Mouse (Mus musculus): ENCODE data around the gene Kxd1. TPM values are rescaled to one million over a fixed set of nuclear protein-coding genes. Genes with fewer than 3 reads are reported as not detected.

Gene Kxd1
- polyA plus RNA-seq, 1 experiment from 2014 or later: 44.5 TPM

- Histone ChIP-seq H3K27me3 (no peaks in the 10 kb centered on the region), H3K9me3 (no peaks in the 10 kb centered on the region), H3K9ac (replicated peaks) (no peak overlapping the region), H3K4me1 (replicated peaks) (peaks cover 23% of the 10 kb centered on the region; the same call in 1 of the 2 replicates), H3K4me3 (replicated peaks) (no peak overlapping the region), H3K27ac (no peak overlapping the region), H3K36me3 (0 out of 2 replicates have a peak, but pooled peaks cover 3% of the 10 kb centered on the region), H3K4me2 (replicated peaks) (no peak overlapping the region)
- WGBS: 87% methylated on average over 4 of the region's 4 CpGs
- ATAC-seq: no peak
Measured at GRCm38 (mm10) chr8:70561357-70561756, 33.6 kb upstream of the Kxd1 start.

- Histone ChIP-seq H3K36me3 (0 out of 2 replicates have a peak, but pooled peaks cover 3% of the 10 kb centered on the region), H3K27ac (no peak overlapping the region), H3K4me3 (replicated peaks) (no peak overlapping the region), H3K27me3 (no peaks in the 10 kb centered on the region), H3K4me1 (replicated peaks) (peaks cover 19% of the 10 kb centered on the region; the same call in 1 of the 2 replicates), H3K9me3 (no peaks in the 10 kb centered on the region), H3K4me2 (replicated peaks) (no peak overlapping the region), H3K9ac (replicated peaks) (no peak overlapping the region)
- no peak for ATAC-seq
- WGBS: 65% methylated on average over 3 of the region's 3 CpGs
Measured at GRCm38 (mm10) chr8:70560564-70560963, 32.8 kb upstream of the Kxd1 start.

GRCm38 (mm10) chr8:70560096-70560495, 32.3 kb upstream of the Kxd1 start:
- H3K9me3 ChIP-seq: no peaks in the 10 kb centered on the region
- ATAC-seq: no peak
- 82% methylated on average over 2 of the region's 2 CpGs for WGBS
- no peaks in the 10 kb centered on the region for H3K27me3 ChIP-seq
- H3K4me3 ChIP-seq (replicated peaks): no peak overlapping the region
- H3K27ac ChIP-seq: no peak overlapping the region
- no peak overlapping the region for H3K4me2 ChIP-seq (replicated peaks)
- no peaks in the 10 kb centered on the region for H3K36me3 ChIP-seq
- H3K9ac ChIP-seq (replicated peaks): no peak overlapping the region
- peaks cover 14% of the 10 kb centered on the region; the same call in 1 of the 2 replicates for H3K4me1 ChIP-seq (replicated peaks)

GRCm38 (mm10) chr8:70558983-70559382, 31.2 kb upstream of the Kxd1 start:
- Histone ChIP-seq H3K4me2 (replicated peaks) (no peak overlapping the region), H3K4me1 (replicated peaks) (peaks cover 11% of the 10 kb centered on the region), H3K27ac (no peak overlapping the region), H3K9ac (replicated peaks) (no peak overlapping the region), H3K36me3 (no peaks in the 10 kb centered on the region), H3K4me3 (replicated peaks) (no peak overlapping the region), H3K27me3 (no peaks in the 10 kb centered on the region), H3K9me3 (no peaks in the 10 kb centered on the region)
- no peak for ATAC-seq
- WGBS: 79% methylated on average over 3 of the region's 3 CpGs

- 74% methylated on average over 4 of the region's 4 CpGs for WGBS
- Histone ChIP-seq H3K27me3 (no peaks in the 10 kb centered on the region), H3K4me3 (replicated peaks) (no peak overlapping the region), H3K9ac (replicated peaks) (no peak overlapping the region), H3K4me2 (replicated peaks) (no peak overlapping the region), H3K36me3 (no peaks in the 10 kb centered on the region), H3K9me3 (no peaks in the 10 kb centered on the region), H3K27ac (no peak overlapping the region), H3K4me1 (replicated peaks) (peaks cover 17% of the 10 kb centered on the region)
- ATAC-seq: no peak
Measured at GRCm38 (mm10) chr8:70558334-70558733, 30.6 kb upstream of the Kxd1 start.

- H3K9ac ChIP-seq (replicated peaks): no peak overlapping the region
- H3K27me3 ChIP-seq: no peaks in the 10 kb centered on the region
- no peaks in the 10 kb centered on the region for H3K9me3 ChIP-seq
- no peak for ATAC-seq
- no peak overlapping the region for H3K4me3 ChIP-seq (replicated peaks)
- no peak overlapping the region for H3K27ac ChIP-seq
- 91% methylated on average over 4 of the region's 4 CpGs for WGBS
- H3K36me3 ChIP-seq: no peaks in the 10 kb centered on the region
- H3K4me1 ChIP-seq (replicated peaks): peaks cover 15% of the 10 kb centered on the region
- H3K4me2 ChIP-seq (replicated peaks): no peak overlapping the region
Measured at GRCm38 (mm10) chr8:70555079-70555747, 27.5 kb upstream of the Kxd1 start.

- no peak overlapping the region; the same call in 1 of the 2 replicates for H3K9ac ChIP-seq (replicated peaks)
- ATAC-seq: no peak
- H3K4me3 ChIP-seq (replicated peaks): no peak overlapping the region
- H3K36me3 ChIP-seq: no peaks in the 10 kb centered on the region
- no peaks in the 10 kb centered on the region for H3K27me3 ChIP-seq
- peak overlapping the region; percentile 44; the same call in 1 of the 2 replicates for H3K27ac ChIP-seq
- H3K9me3 ChIP-seq: no peaks in the 10 kb centered on the region
- peaks cover 15% of the 10 kb centered on the region for H3K4me1 ChIP-seq (replicated peaks)
- H3K4me2 ChIP-seq (replicated peaks): no peak overlapping the region
Measured at GRCm38 (mm10) chr8:70553740-70554139, 26.0 kb upstream of the Kxd1 start.

GRCm38 (mm10) chr8:70552836-70553235, 25.1 kb upstream of the Kxd1 start:
- Histone ChIP-seq H3K9me3 (no peaks in the 10 kb centered on the region), H3K4me3 (replicated peaks) (no peak overlapping the region), H3K36me3 (no peaks in the 10 kb centered on the region), H3K27me3 (no peaks in the 10 kb centered on the region), H3K4me1 (replicated peaks) (peaks cover 15% of the 10 kb centered on the region), H3K27ac (no peak overlapping the region), H3K4me2 (replicated peaks) (no peak overlapping the region), H3K9ac (replicated peaks) (0 out of 2 replicates have a peak overlapping the region, but pooled peaks have one; percentile 14)
- ATAC-seq: no peak
- 63% methylated on average over 1 of the region's 1 CpGs for WGBS

- no peaks in the 10 kb centered on the region for H3K27me3 ChIP-seq
- no peak overlapping the region for H3K27ac ChIP-seq
- H3K9ac ChIP-seq (replicated peaks): 0 out of 2 replicates have a peak overlapping the region, but pooled peaks have one; percentile 6
- no peaks in the 10 kb centered on the region for H3K36me3 ChIP-seq
- 84% methylated on average over 3 of the region's 3 CpGs for WGBS
- no peak for ATAC-seq
- no peak overlapping the region for H3K4me2 ChIP-seq (replicated peaks)
- H3K4me1 ChIP-seq (replicated peaks): peaks cover 15% of the 10 kb centered on the region
- H3K4me3 ChIP-seq (replicated peaks): no peak overlapping the region
- H3K9me3 ChIP-seq: no peaks in the 10 kb centered on the region
Measured at GRCm38 (mm10) chr8:70551558-70552161, 23.9 kb upstream of the Kxd1 start.

GRCm38 (mm10) chr8:70549412-70550184, 21.8 kb upstream of the Kxd1 start:
- no peaks in the 10 kb centered on the region for H3K36me3 ChIP-seq
- 96% methylated on average over 10 of the region's 10 CpGs for WGBS
- H3K27me3 ChIP-seq: no peaks in the 10 kb centered on the region
- no peak overlapping the region for H3K4me2 ChIP-seq (replicated peaks)
- H3K4me3 ChIP-seq (replicated peaks): no peak overlapping the region
- ATAC-seq: no peak
- no peak overlapping the region for H3K27ac ChIP-seq
- no peak overlapping the region for H3K9ac ChIP-seq (replicated peaks)
- peaks cover 15% of the 10 kb centered on the region for H3K4me1 ChIP-seq (replicated peaks)
- no peaks in the 10 kb centered on the region for H3K9me3 ChIP-seq

- H3K4me1 ChIP-seq (replicated peaks): peaks cover 14% of the 10 kb centered on the region; the same call in 1 of the 2 replicates
- WGBS: 92% methylated on average over 6 of the region's 6 CpGs
- no peak overlapping the region for H3K4me2 ChIP-seq (replicated peaks)
- H3K4me3 ChIP-seq (replicated peaks): no peak overlapping the region
- no peaks in the 10 kb centered on the region for H3K36me3 ChIP-seq
- no peaks in the 10 kb centered on the region for H3K9me3 ChIP-seq
- ATAC-seq: no peak
- H3K27me3 ChIP-seq: no peaks in the 10 kb centered on the region
- H3K27ac ChIP-seq: no peak overlapping the region
- no peak overlapping the region for H3K9ac ChIP-seq (replicated peaks)
Measured at GRCm38 (mm10) chr8:70547762-70548161, 20.0 kb upstream of the Kxd1 start.

GRCm38 (mm10) chr8:70546412-70546811, 18.7 kb upstream of the Kxd1 start:
- H3K27me3 ChIP-seq: no peaks in the 10 kb centered on the region
- H3K36me3 ChIP-seq: no peaks in the 10 kb centered on the region
- no peak overlapping the region for H3K27ac ChIP-seq
- no peaks in the 10 kb centered on the region for H3K9me3 ChIP-seq
- ATAC-seq: no peak
- H3K4me2 ChIP-seq (replicated peaks): no peak overlapping the region
- WGBS: 91% methylated on average over 4 of the region's 4 CpGs
- H3K9ac ChIP-seq (replicated peaks): no peak overlapping the region
- no peak overlapping the region for H3K4me3 ChIP-seq (replicated peaks)
- H3K4me1 ChIP-seq (replicated peaks): peaks cover 19% of the 10 kb centered on the region

Data from midbrain, embryonic 13.5 days (tissue).